Mouse (Mus musculus) kidney, adult 8-10 months (tissue): ENCODE data around the gene Abcc5.
A peak's percentile ranks its signal among the peaks of the same experiment; 100 is the strongest.

Source experiments
- DNase-seq, 2 experiments: peaks; one replicate each; pipeline ENCODE4 v3.0.0; 2022

Gene Abcc5

GRCm38 (mm10) chr16:20354762-20355161 is 71.4 kb downstream of the Abcc5 start:
- DNase-seq, result no peak

- no peak for DNase-seq
Measured at GRCm38 (mm10) chr16:20354011-20354410, 72.2 kb downstream of the Abcc5 start.

GRCm38 (mm10) chr16:20345464-20345863 is 80.7 kb downstream of the Abcc5 start:
- no peak for DNase-seq

GRCm38 (mm10) chr16:20338616-20339015 is 87.6 kb downstream of the Abcc5 start:
- no peak for DNase-seq

- no peak for DNase-seq
Measured at GRCm38 (mm10) chr16:20334918-20335317, 91.3 kb downstream of the Abcc5 start.

- DNase-seq, result no peak
Measured at GRCm38 (mm10) chr16:20328306-20328705, 97.9 kb downstream of the Abcc5 start.

GRCm38 (mm10) chr16:20325286-20325685 is 100.9 kb downstream of the Abcc5 start, which contains the start of gene Cyp2ab1:
TSS of gene Cyp2ab1 (minus strand) at chr16:20325404.
- no peak for DNase-seq

GRCm38 (mm10) chr16:20323907-20324306 is 102.3 kb downstream of the Abcc5 start:
- no peak for DNase-seq

GRCm38 (mm10) chr16:20322274-20322673 is 103.9 kb downstream of the Abcc5 start:
- no peak for DNase-seq

GRCm38 (mm10) chr16:20316770-20317169 is 109.4 kb downstream of the Abcc5 start:
- no peak for DNase-seq

- DNase-seq, result no peak
Measured at GRCm38 (mm10) chr16:20315266-20315665, 110.9 kb downstream of the Abcc5 start.

GRCm38 (mm10) chr16:20312272-20312671 is 113.9 kb downstream of the Abcc5 start:
- DNase-seq, result no peak

GRCm38 (mm10) chr16:20301770-20302649 is 124.2 kb downstream of the Abcc5 start, which contains the start of gene Parl:
TSS of gene Parl (minus strand) at chr16:20302387.
- peak; percentile 73 to 80 for DNase-seq

GRCm38 (mm10) chr16:20300076-20300475 is 126.1 kb downstream of the Abcc5 start:
- no peak for DNase-seq
